Mouse (Mus musculus): ENCODE results near the gene Olfr1394.
"Not testable (repeated sequence)": the region's sequence is repeated elsewhere in the genome, so short reads cannot be mapped to it uniquely, and the experiment has no call there.

Olfr1394 gene

DNA sequence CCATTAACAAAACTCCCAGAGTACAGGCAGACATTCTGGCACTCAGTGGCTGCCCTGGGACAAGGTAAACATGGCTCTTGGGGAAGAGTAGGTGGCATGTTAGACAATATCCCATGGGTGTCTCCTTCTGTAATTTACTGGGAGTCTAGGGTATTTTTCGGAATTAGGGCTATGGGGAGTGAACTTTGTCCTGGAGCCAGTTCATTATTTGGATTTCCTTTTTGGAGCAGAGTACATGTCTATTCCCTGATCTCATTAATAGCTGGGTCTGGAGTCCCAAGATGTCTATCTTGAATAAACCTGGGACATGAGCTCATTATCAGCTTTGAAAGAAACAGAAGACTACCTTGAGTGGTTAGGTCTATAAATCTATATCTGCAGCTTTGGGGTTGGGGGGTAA lies at the start of gene Olfr1394:
TSS of gene Olfr1394 (plus strand) at position 301 of the 400 bp plus-strand sequence.
- DNase-seq (ENCODE audit: low spot score in 2 of 2) = no peak

DNA sequence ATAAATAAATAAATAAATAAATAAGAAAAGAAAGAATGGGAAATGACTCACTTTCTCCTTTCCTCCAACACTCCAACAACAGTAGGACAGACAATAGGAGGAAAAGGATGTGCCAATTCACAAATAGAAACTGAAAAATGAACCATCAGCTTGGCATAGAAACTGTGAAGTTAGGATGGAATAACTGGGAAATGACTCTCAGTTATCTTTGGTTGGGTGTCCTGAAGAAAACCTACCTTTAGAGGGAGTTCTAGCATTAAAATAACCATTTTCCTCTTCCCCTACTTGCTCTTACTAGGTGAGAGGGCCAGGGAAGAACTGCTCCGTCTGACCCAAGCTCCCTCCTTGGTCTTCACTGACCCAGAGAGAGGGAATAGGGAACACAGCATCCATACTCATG lies 48.4 kb upstream of the Olfr1394 start:
- no peak for DNase-seq (ENCODE audit: low spot score in 2 of 2)

DNA sequence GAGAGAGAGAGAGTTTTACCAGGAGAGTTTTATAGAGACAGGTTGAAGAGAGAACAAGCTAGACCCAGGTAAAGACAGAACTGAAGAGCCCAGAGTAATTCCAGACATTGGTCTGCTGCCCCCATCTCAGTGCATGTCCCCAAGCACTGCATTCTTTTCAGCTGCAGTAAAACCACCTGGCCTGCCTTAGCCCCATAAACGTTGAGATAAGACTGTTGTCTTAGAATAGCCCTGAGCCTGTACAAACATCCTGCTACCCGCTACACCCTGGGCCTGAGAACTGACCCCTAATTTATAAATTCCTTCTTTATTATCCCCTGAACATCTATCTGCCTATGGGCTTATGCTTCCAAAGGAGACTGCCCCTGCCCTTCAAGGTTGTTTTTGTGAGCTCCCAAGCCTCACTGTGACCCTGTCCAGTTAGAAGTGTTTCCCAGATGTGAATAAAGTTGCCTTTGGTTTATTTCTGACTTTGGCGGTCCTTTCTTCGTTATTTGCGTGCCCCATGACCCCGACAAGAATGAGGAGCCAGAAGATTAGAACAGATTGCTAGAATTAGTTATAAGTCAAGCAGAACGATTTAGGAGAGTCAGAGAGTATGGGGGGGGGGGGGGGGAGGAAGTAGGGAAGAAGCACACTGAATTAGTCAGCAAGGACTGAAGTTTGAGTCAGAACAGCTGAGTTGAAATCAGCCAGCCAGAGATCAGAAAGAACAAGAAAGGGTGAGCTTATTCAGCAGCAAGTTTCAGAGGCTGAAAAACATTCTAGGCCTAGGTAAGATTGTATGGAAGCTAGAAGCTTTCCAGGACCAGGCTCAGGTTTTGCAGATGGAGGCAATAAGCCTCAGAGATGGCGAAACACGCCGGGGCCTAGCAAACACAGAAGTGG lies 46.3 kb upstream of the Olfr1394 start:
- DNase-seq (ENCODE audit: low spot score in 2 of 2) = no peak

DNA sequence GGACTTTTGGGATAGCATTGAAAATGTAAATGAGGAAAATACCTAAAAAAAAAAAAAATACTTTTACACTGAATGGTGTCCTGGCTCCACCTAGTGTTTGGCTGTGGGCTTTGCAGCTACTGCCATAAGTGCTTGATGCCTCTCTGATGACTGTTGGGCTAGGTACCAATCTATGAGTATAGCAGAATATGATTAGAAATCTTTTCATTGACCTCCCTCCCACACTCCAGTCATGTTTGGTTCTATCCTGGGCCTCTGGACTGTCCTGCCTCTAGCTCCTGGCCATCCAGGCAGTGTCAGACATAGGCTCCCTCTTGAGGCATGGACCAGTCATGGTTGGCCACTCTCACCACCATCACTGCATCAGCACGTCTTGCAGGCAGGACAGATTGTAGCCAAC lies 45.3 kb upstream of the Olfr1394 start:
- no peak for DNase-seq (ENCODE audit: low spot score in 2 of 2)

DNA sequence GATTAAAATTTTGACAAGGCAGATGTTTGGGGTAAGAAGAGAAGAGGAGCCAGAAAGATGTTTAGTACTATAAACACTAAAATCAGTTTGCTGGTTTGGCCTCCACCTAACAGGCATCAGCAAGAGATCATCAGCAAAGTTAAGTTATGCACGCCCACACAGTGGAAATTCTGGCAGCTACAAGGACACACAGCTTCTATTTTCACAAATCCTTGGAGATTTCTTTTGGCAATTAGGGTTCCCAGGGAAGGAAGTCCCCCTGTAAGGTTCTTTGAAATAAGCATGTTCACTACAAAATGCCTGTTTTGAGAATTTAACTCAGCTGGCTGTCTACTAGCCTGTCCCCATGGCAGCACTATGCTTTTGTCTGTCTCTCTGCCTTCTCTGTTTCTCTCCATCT lies 43.2 kb upstream of the Olfr1394 start:
- DNase-seq (ENCODE audit: low spot score in 2 of 2) = no peak

DNA sequence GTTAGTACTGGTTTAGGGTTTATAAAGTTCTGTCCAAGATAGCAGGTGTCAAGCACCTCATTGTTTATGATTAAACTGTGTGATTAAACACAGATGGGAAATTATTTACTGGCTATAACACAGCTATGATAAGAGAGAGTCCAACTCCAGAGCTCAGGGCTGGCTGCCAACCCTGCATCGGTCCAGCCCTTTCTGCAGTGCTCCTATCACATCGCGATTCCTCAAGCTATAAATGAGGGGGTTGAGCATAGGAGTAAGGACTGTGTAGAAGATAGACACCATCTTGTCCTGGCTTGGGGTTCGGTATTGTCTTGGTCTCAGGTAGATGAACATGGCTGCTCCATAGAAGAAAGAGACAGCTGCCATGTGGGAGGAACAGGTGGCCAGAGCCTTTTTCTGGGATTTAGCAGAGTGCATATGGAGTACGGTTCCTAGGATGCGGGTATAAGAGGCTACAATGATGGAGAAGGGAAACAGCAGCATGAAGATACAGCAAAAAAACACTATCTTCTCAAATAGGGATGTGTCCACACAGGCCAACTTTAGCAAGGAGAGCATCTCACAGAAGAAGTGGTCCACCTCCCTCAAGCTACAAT lies 41.5 kb upstream of the Olfr1394 start:
- no peak for DNase-seq (ENCODE audit: low spot score in 2 of 2)

DNA sequence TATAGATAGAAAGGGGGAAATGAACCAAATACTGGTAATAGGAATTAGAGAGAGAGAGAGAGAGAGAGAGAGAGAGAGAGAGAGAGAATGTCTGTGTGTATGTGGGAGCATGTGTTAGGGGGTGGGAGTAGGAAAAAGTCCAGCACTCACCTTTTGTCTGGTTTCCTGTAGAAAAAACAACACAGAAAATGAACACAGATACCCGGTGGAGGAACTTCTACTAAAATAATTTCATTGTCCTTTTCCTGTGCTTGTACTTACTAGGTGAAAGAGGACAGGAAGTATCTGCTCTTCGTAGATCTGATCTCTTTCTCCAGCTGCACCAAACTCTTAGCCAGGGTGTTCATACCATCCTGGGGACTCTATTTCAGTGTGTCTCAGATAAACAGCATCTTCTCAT lies 40.0 kb upstream of the Olfr1394 start:
- no peak for DNase-seq (ENCODE audit: low spot score in 2 of 2)

DNA sequence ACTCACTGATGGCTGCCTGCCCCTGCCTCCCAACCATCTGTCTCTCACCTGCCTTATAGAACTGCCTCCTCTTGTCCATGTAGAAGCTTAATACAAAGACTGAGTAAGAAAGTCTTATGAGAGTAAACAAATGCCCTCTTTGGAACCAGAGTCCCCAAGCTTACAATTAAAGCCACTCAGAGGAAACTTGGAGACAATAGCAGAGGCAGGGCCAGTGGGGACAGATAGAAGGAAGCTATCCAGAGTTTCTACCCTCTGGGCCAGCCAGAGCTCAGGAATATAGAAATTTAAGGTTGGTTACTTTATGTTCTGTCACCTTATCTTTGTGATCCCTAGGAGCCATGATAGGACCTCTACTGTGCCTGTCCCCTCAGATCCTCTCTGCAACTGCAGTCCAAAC lies 39.4 kb upstream of the Olfr1394 start, which contains the start of gene Olfr1396:
TSS of gene Olfr1396 (minus strand) at position 101 of the 400 bp plus-strand sequence.
- no peak for DNase-seq (ENCODE audit: low spot score in 2 of 2)

DNA sequence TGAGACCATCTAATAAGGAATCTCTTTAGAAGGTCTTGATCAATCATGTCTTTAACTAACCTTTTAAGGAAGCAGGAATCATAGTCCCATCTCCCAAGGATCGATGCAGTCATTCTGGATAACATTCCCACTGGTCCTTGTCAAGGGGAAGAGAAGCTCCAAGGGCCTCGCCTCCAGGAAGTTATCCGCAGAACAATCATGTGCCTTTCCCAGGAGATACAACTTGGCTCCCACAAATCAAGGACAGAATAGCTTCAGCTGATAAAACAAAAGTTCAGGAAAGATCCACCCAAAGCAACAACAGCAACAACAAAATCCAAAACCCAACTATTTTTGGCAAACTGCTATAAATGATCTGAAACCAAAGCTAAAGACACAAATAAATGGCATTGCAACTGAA lies 34.5 kb upstream of the Olfr1394 start:
- no peak for DNase-seq (ENCODE audit: low spot score in 2 of 2)

DNA sequence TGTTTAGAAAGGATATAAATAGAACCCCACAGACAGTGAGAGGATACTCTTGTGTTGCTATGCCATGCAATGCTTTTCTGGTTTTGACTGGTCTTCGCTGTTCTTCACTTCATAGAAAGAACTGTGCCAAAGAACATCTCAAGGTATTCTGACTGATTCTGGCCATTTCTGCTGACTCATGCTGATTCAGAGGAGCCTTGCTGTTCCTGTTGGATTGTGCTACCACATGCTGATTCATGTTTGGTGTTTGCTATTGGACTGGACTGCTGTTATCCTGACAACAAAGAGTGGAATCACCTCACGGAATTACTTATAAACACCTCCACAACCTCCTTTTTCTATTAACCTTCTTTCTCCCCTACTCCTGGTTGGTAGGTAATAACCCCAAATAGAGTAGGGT lies 30.0 kb upstream of the Olfr1394 start:
- no peak for DNase-seq (ENCODE audit: low spot score in 2 of 2)

DNA sequence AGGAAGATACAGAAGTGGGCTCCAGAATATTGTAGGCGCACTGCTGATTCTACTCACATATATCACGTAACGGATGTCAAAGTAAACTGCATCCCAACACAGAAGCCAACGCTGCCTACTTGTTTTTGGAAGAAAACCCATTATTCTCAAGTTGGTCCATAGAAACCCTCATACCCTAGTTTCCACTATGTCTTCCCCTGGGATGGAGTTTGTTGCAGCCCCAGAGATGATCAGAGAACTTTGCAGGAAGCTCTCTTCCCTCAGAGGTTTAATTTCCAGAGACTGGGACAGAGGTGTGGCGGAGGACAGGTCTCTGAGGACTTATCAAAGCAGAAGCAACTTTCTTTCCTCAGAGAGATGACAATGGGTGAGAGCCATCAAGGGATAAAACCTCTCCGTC lies 12.2 kb upstream of the Olfr1394 start, which contains the start of gene Olfr1395:
TSS of gene Olfr1395 (plus strand) at position 301 of the 400 bp plus-strand sequence.
- no peak for DNase-seq (ENCODE audit: low spot score in 2 of 2)

DNA sequence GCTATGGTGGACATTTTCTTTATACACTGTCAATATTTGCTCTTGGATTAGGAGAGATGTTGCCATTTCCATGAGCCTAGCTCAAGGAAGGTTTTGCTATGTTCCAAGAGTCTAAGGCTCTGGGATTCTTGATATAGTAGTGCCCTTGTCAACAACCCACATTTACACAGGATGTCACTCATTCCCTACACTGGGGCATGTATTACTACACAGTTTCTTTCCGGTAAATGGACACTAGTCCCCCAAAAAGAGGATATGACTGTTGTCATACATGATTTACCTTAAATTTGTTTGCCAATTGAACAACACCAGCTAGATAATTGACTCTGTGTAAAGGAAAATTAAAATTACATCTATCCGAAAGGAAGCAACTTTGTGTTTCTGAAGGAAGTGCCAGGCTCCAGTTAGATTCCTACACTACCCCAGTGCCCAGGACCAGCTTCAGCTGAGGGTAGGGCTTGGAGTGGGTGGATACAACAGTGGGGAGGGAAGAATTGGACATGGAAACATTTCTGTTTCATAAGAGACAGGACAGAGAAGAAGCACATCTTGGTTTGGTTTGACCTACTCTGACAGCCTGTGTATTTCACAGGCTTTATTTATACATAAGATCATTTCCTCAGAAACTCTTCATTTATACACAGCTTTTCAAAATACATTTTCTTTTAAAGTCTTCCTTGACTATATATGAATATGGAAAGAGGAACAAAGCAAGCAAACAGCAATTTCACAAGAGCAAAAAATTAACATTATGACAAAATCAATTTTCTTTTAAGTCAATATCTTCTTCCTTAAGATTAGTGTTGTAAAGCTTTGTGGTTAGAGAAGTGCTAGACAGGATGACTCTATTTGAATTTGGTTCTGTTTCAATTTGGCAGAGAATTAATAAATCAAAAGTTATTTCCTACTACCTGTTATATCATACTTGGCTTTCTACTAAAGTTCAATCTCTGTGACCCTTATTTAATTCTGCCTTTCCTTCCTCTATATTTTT lies 2.9 kb downstream of the Olfr1394 start:
- DNase-seq (ENCODE audit: low spot score in 2 of 2) = no peak

DNA sequence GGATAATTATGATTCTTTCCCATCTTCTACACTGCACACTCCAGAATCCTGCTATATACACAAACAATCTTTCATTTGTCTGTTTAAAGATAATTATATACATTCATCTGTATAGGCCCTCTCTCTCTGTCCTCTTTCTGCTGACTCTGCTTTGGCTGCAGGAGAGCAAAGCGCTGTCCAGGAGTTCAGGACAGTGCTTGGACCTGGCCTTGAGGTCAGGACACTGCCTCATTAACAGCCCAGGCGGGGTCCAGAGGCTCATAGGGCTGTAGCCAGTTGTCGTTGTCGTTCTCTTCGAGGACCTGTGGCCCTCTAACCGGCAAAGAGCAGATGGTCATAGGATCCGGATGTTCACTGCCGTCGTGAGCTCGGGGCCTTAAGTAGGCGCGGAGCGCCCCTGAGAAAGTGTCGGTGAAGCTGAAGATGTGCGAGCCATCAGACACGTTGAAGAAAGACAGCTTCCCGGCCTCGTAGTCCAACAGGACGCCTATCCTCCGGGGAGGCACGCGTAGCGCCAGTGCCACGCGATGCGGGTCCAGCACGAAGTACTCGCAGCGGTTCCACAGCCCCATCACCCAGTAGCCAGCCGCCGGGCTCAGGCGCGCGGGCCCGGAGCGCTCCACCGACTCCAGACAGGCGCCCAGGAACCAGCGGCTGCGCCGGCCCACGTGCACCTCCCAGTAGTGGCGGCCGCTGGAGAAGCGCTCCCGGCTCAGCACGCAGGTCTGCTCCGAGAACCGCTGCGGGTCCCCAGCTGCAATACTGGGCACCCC lies 14.8 kb downstream of the Olfr1394 start:
- peak in 1 of 2 experiments; percentile 5 for DNase-seq (ENCODE audit: low spot score in 2 of 2)

DNA sequence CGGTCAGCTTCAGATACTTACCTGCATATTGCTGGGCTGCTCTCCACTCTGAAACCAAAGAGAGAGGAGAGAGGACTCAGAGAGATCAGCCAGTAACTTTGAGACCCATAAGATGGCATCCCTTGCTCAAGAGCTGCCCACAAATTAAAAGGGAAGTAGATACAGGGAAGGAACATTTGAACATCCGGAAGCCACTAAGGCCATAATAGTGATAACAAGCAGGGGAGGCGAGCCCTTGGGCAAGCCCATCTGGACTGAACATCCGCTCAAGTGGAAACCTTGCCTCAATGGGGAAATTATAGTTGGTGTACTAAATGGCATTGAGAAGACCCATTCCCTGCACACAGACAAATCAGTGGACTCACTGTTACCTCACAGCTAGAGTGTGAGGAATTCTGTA lies 16.4 kb downstream of the Olfr1394 start:
- DNase-seq (ENCODE audit: low spot score in 2 of 2) = no peak

DNA sequence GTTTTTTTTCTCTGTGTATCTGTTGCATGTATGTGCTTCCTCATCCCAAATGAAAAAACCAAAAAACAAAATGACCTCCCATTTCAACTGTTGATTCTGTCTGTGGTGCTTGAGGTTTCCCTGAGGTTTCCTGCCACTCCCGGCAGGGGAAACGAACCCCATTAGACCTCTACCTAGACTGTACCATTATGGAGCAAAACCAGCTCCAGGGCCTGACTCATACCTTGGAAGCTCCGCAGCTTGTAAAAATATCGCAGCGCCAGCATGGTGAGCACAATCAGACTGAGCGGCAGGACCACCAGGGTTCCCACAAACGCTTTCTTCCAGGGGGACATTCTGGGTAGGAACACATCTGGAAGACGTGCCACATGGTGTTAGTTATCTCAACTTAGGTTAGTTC lies 21.2 kb downstream of the Olfr1394 start:
- DNase-seq (ENCODE audit: low spot score in 2 of 2) = no peak

DNA sequence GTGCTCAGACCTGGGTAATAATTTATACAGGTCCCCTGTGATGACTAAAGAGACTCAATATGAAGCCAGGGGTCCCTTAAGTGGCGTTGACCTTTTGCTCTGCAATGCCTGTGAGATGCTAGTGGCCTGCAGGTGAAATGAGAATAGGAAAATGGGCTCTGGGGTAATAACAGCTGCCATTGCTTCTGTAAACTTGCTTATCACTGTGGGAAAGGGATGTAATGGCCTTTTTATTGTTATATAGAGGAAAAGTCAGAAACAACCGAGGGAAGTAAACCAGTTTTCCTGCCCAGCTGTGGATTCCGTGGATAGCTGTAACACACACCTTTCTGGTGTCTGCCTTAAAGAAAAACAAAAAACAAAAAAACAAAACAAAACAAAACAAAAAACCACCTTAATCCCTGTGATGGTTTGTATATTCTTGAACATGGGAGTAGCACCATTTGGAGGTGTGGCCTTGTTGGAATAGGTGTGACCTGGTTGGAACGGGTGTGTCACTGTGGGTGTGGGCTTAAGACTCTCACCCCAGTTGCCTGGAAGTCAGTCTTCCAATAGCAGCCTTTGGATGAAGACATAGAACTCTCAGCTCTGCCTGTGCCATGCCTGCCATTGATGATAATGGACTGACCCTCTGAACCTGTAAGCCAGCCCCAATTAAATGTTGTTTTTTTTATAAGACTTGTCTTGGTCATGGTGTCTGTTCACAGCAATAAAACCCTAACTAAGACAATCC lies 22.0 kb downstream of the Olfr1394 start:
- DNase-seq (ENCODE audit: low spot score in 2 of 2) = not testable (repeated sequence)

DNA sequence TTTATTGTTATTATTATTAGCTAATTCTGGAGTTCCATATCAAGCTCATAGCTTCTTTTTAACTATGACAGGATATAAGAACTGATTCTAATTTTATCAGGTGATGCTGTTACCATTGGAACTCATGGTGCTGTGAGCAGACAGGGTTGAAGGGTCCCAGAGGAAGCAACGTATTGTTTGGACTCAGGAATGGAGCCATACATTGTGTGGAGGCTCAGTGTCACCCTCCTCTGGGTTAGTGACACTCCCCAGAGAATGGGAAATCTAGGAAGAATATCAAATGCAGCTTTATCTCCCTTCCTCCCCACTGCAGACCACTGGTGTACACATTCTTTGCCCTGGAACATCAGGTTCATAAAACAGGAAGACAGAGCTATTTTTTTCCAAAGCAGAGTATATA lies 29.0 kb downstream of the Olfr1394 start:
- DNase-seq (ENCODE audit: low spot score in 2 of 2) = no peak

DNA sequence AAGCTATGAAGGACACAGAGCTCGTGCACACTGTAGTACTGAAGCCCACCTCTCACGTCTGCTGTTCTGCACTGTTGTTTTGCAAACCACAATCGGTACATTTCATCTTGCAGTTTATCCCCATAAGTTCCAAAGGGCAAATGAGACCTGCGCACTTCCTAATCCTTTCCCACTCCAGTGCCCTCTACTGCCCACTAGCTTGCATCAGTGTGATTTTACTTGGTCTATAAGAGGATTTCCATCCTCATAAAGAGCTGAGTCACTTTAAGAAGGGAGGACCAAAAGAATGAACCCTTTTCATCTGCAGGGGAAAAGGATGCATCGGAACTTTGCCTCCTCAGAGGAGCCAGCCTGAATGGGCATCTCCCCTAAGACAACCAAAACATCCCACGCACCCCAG lies 32.3 kb downstream of the Olfr1394 start:
- no peak for DNase-seq (ENCODE audit: low spot score in 2 of 2)

DNA sequence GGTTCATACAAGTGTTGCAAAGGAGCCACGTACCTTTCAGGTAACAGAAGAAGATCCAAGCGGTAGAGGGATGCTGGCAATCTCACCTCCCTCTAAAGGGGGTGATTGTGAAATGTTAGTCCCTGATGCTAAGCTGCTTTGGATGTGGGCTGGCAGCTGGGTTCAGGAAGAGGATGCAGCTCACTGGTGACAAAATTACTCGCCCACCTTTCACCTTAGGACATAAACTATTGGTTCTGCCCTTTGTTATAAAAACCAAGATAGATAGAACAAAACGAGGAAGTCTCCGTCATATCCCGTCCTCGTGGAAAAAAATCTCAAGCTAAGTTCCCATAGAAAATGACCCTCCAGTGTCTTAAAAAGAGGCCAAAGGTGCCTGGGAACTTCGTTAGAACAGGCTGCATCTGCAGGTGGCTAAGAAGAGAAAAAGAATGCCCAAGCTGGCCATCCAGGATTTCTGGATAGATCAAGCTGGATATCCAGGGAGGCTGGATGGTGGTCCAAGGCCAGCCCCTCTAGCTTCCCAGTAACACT lies 32.8 kb downstream of the Olfr1394 start, which contains the start of gene Btnl9:
TSS of gene Btnl9 (minus strand) at position 205 of the 534 bp plus-strand sequence.
- DNase-seq (ENCODE audit: low spot score in 2 of 2) = no peak

DNA sequence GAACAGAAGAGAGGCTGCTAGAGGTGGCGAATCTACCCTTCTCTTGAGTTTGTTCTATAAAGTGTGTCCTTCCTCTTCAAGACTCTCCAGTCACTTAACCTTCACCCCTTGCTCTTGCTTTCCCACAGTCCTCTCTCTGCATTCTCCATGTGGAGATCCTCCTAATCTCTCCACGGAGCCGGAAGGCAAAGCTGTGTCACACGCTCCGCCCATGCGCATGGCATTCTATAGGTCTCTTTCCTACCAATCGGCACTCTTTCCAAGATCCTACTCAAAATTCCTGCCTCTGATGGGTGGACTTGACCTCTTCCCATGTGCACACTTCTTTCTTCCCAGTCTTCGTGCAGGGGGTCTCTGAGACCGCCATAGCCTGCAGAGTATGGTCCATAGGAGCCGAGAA lies 33.5 kb downstream of the Olfr1394 start:
- DNase-seq (ENCODE audit: low spot score in 2 of 2) = no peak
